Mouse (Mus musculus) stomach, postnatal 0 days (tissue): ENCODE results near the gene Smg6.

ENCODE experiments used
- CTCF ChIP-seq: IDR thresholded peaks from 2 replicates; pipeline ENCODE4 v1.5.1; 2016; ENCODE audit warnings: antibody characterized with exemption, low read depth, mild to moderate bottlenecking, moderate library complexity
- EP300 ChIP-seq: optimal IDR thresholded peaks from 2 replicates; pipeline ENCODE3; 2016; ENCODE audit warnings: antibody characterized with exemption

DNA sequence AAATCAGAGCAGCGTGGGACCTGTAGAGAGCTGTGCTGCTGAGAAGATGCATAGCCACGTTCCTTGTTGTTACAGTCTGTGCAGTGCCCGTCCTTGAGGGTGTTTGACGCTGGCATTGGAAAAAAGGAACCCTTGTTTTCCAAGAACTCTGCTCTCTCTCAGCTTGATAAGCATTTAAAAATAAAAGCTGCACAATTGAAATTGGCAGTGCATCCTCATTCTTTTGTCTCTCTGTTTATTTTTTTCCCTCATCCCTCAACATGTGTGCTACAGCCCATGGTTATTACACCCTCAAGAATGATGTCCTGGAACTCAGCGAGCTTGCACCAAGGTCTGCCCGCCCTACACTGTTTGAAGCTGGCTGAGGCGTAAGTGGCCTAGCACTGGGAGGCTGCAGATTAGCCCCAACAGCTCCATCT is 89.8 kb downstream of the Smg6 start:
- 0 out of 2 replicates have a peak, but pooled peaks have one; percentile 9 for TF ChIP-seq CTCF
- TF ChIP-seq EP300, result no peak
